Mouse (Mus musculus): ENCODE results near the gene Phldb1. TPM values are rescaled to one million over a fixed set of nuclear protein-coding genes. Genes with fewer than 3 reads are reported as not detected.

Gene Phldb1
- total and polyA plus RNA-seq, 3 experiments, result 13.8 to 23.0 TPM; not detected in 1

GRCm38 (mm10) chr9:44721154-44721876 lies 13.7 kb downstream of the Phldb1 start:
- Histone ChIP-seq H3K9ac (ENCODE audit: control insufficient read depth, low read depth, low read length, poor library complexity, severe bottlenecking) (peak overlapping the region; percentile 74), H3K27me3 (ENCODE audit: control insufficient read depth in 1 of 2, insufficient read depth in 2 of 2, low read length in 2 of 2) (no peaks in the 10 kb centered on the region), H3K27ac (ENCODE audit: control insufficient read depth, low read depth, low read length) (no peak overlapping the region)

GRCm38 (mm10) chr9:44720358-44721153 lies 14.4 kb downstream of the Phldb1 start:
- peak; percentile 35 for DNase-seq (ENCODE audit: low read depth, low spot score)
- no peak for TF ChIP-seq HCFC1 (IDR thresholded peaks at IDR 0.05; ENCODE audit: low read depth, low read length)
- TF ChIP-seq BHLHE40 (IDR thresholded peaks at IDR 0.05; ENCODE audit: borderline replicate concordance, low read depth, low read length), result no peak
- no peak for TF ChIP-seq MAX (IDR thresholded peaks at IDR 0.05; ENCODE audit: low read length)
- TF ChIP-seq RCOR1 (IDR thresholded peaks at IDR 0.05; ENCODE audit: low read depth, low read length), result no peak
- TF ChIP-seq TBP (IDR thresholded peaks at IDR 0.05; ENCODE audit: low read depth, low read length), result no peak
- TF ChIP-seq ETS1 (IDR thresholded peaks at IDR 0.05; ENCODE audit: low read depth, low read length), result no peak
- TF ChIP-seq POLR2A (IDR thresholded peaks at IDR 0.05; ENCODE audit: control insufficient read depth in 1 of 2, insufficient read depth in 1 of 2, low read depth in 1 of 2, low read length in 2 of 2, poor library complexity in 1 of 2), result no peak
- TF ChIP-seq UBTF (IDR thresholded peaks at IDR 0.05; ENCODE audit: borderline replicate concordance, insufficient read depth, low read depth, low read length), result no peak
- TF ChIP-seq ZC3H11A (IDR thresholded peaks at IDR 0.05; ENCODE audit: low read depth, low read length), result no peak
- no peak for TF ChIP-seq MYC (IDR thresholded peaks at IDR 0.05; ENCODE audit: low read depth, low read length)
- no peak for TF ChIP-seq ZNF384 (IDR thresholded peaks at IDR 0.05; ENCODE audit: low read depth, low read length)
- no peak for TF ChIP-seq MEF2A (IDR thresholded peaks at IDR 0.05; ENCODE audit: extremely low read depth, insufficient replicate concordance, low read depth, low read length, poor library complexity, severe bottlenecking)
- TF ChIP-seq ZKSCAN1 (IDR thresholded peaks at IDR 0.05; ENCODE audit: low read depth, low read length), result no peak
- no peak for TF ChIP-seq CTCF (IDR thresholded peaks at IDR 0.05 in 2 of 3, conservative IDR thresholded peaks at IDR 0.05 in 1 of 3; ENCODE audit: control insufficient read depth in 1 of 3, insufficient read depth in 1 of 3, low read depth in 2 of 3, low read length in 3 of 3, poor library complexity in 1 of 3, severe bottlenecking in 1 of 3)
- TF ChIP-seq MYB (IDR thresholded peaks at IDR 0.05; ENCODE audit: low read depth, low read length), result no peak
- no peak for TF ChIP-seq SMC3 (IDR thresholded peaks at IDR 0.05; ENCODE audit: low read depth, low read length)
- TF ChIP-seq ELF1 (IDR thresholded peaks at IDR 0.05; ENCODE audit: low read depth, low read length), result no peak
- TF ChIP-seq GABPA (IDR thresholded peaks at IDR 0.05; ENCODE audit: low read depth, low read length), result no peak
- Histone ChIP-seq H3K9me3 (replicated peaks; ENCODE audit: insufficient read depth, low read length) (no peaks in the 10 kb centered on the region), H3K27ac (ENCODE audit: control insufficient read depth, low read depth, low read length) (no peak overlapping the region), H3K4me3 (ENCODE audit: control insufficient read depth in 1 of 2, insufficient read depth in 1 of 2, low read depth in 2 of 2, low read length in 2 of 2) (peak overlapping the region; percentile 67 to 76), H3K9ac (ENCODE audit: control insufficient read depth, low read depth, low read length, poor library complexity, severe bottlenecking) (peak overlapping the region; percentile 74), H3K4me1 (ENCODE audit: control insufficient read depth in 1 of 2, insufficient read depth in 2 of 2, low read length in 2 of 2) (peaks cover 32 to 50% of the 10 kb centered on the region in 2 experiments), H3K36me3 (ENCODE audit: control insufficient read depth in 1 of 2, insufficient read depth in 2 of 2, low read length in 2 of 2) (peaks cover 0 to 31% of the 10 kb centered on the region in 2 experiments; a peak in 2 of 4 replicates), H3K79me2 (ENCODE audit: control insufficient read depth, insufficient read depth, low read length, poor library complexity) (no peaks in the 10 kb centered on the region; the same call in 1 of the 2 replicates), H3K27me3 (ENCODE audit: control insufficient read depth in 1 of 2, insufficient read depth in 2 of 2, low read length in 2 of 2) (no peaks in the 10 kb centered on the region)

More at GRCm38 (mm10) chr9:44721154-44721876, 13.7 kb downstream of the Phldb1 start:
- Histone ChIP-seq H3K9me3 (replicated peaks; ENCODE audit: insufficient read depth, low read length) (no peaks in the 10 kb centered on the region), H3K36me3 (ENCODE audit: control insufficient read depth in 1 of 2, insufficient read depth in 2 of 2, low read length in 2 of 2) (peaks cover 0 to 31% of the 10 kb centered on the region in 2 experiments; a peak in 2 of 4 replicates), H3K4me3 (ENCODE audit: control insufficient read depth in 1 of 2, insufficient read depth in 1 of 2, low read depth in 2 of 2, low read length in 2 of 2) (peak overlapping the region; percentile 67 to 76), H3K4me1 (ENCODE audit: control insufficient read depth in 1 of 2, insufficient read depth in 2 of 2, low read length in 2 of 2) (peaks cover 32 to 50% of the 10 kb centered on the region in 2 experiments), H3K79me2 (ENCODE audit: control insufficient read depth, insufficient read depth, low read length, poor library complexity) (no peaks in the 10 kb centered on the region; the same call in 1 of the 2 replicates)
- peak; percentile 91 for DNase-seq (ENCODE audit: low read depth, low spot score)
- peak; percentile 56 for TF ChIP-seq NELFE (IDR thresholded peaks at IDR 0.05; ENCODE audit: low read depth, low read length)
- TF ChIP-seq SIN3A (IDR thresholded peaks at IDR 0.05; ENCODE audit: low read length), result peak; percentile 70; the same call in 1 of the 2 replicates
- TF ChIP-seq CTCF (IDR thresholded peaks at IDR 0.05 in 2 of 3, conservative IDR thresholded peaks at IDR 0.05 in 1 of 3; ENCODE audit: control insufficient read depth in 1 of 3, insufficient read depth in 1 of 3, low read depth in 2 of 3, low read length in 3 of 3, poor library complexity in 1 of 3, severe bottlenecking in 1 of 3), result peak; percentile 6 to 67 (median 31); a peak in 4 of 6 replicates
- no peak for TF ChIP-seq JUND (IDR thresholded peaks at IDR 0.05; ENCODE audit: low read depth, low read length)
- no peak for TF ChIP-seq EP300 (IDR thresholded peaks at IDR 0.05; ENCODE audit: low read depth in 1 of 2, low read length in 2 of 2)
- TF ChIP-seq ELF1 (IDR thresholded peaks at IDR 0.05; ENCODE audit: low read depth, low read length), result 0 out of 2 replicates have a peak, but pooled peaks have one; percentile 21
- TF ChIP-seq SMC3 (IDR thresholded peaks at IDR 0.05; ENCODE audit: low read depth, low read length), result no peak; the same call in 1 of the 2 replicates
- no peak; the same call in none of the 2 replicates for TF ChIP-seq MXI1 (IDR thresholded peaks at IDR 0.05; ENCODE audit: low read depth, low read length)
- TF ChIP-seq ZMIZ1 (IDR thresholded peaks at IDR 0.05; ENCODE audit: low read depth, low read length), result 0 out of 2 replicates have a peak, but pooled peaks have one; percentile 57
- TF ChIP-seq HCFC1 (IDR thresholded peaks at IDR 0.05; ENCODE audit: low read depth, low read length), result peak; percentile 68
- 0 out of 2 replicates have a peak, but pooled peaks have one; percentile 44 for TF ChIP-seq UBTF (IDR thresholded peaks at IDR 0.05; ENCODE audit: borderline replicate concordance, insufficient read depth, low read depth, low read length)
- no peak for TF ChIP-seq E2F4 (IDR thresholded peaks at IDR 0.05; ENCODE audit: borderline replicate concordance, low read depth, low read length)
- TF ChIP-seq GATA1 (IDR thresholded peaks at IDR 0.05; ENCODE audit: low read depth, low read length), result no peak
- peak in 1 of 2 experiments; percentile 51; a peak in 1 of 4 replicates for TF ChIP-seq POLR2A (IDR thresholded peaks at IDR 0.05; ENCODE audit: control insufficient read depth in 1 of 2, insufficient read depth in 1 of 2, low read depth in 1 of 2, low read length in 2 of 2, poor library complexity in 1 of 2)
- TF ChIP-seq RAD21 (IDR thresholded peaks at IDR 0.05; ENCODE audit: low read depth, low read length), result no peak
- no peak for TF ChIP-seq NRF1 (IDR thresholded peaks at IDR 0.05; ENCODE audit: insufficient read depth, low read depth, low read length, poor library complexity, severe bottlenecking)
- no peak for TF ChIP-seq ZKSCAN1 (IDR thresholded peaks at IDR 0.05; ENCODE audit: low read depth, low read length)
- peak; percentile 88; the same call in 1 of the 2 replicates for TF ChIP-seq MAZ (IDR thresholded peaks at IDR 0.05; ENCODE audit: low read depth, low read length)
- TF ChIP-seq TCF12 (IDR thresholded peaks at IDR 0.05; ENCODE audit: low read depth, low read length), result peak; percentile 35; the same call in 1 of the 2 replicates
